Mouse (Mus musculus) kidney, adult 2 months (tissue): ENCODE measurements around the gene 5430419D17Rik. TPM values are rescaled to one million over a fixed set of nuclear protein-coding genes. Genes with fewer than 3 reads are reported as not detected.

Experiments used
- DNase-seq: peaks from one replicate; pipeline ENCODE4 v3.0.0; 2021
- H3K27ac ChIP-seq: fragments of 200-500 bp; 2 replicates; pipeline ENCODE4 v1.5.1; 2012; ENCODE audit warnings: low read depth, low read length, control low read depth, inconsistent platforms; ENCODE audit not compliant: insufficient read depth
- H3K27me3 ChIP-seq: fragments of 200-500 bp; replicated peaks from 2 replicates; pipeline ENCODE4 v1.6.1; 2012; ENCODE audit warnings: mild to moderate bottlenecking, moderate library complexity, low read length, inconsistent platforms; ENCODE audit not compliant: control insufficient read depth, insufficient read depth
- H3K36me3 ChIP-seq: fragments of 200-500 bp; 2 replicates; pipeline ENCODE4 v1.6.1; 2012; ENCODE audit warnings: mild to moderate bottlenecking, moderate library complexity, low read length, inconsistent platforms; ENCODE audit not compliant: control insufficient read depth, insufficient read depth
- H3K4me1 ChIP-seq: fragments of 200-500 bp; 2 replicates; pipeline ENCODE4 v1.6.1; 2011; ENCODE audit warnings: low read length; ENCODE audit not compliant: control insufficient read depth, insufficient read depth
- H3K4me3 ChIP-seq: fragments of 200-500 bp; 2 replicates; pipeline ENCODE4 v1.5.1; 2011; ENCODE audit warnings: mild to moderate bottlenecking, low read depth, low read length, control low read depth; ENCODE audit not compliant: insufficient read depth
- CTCF ChIP-seq: fragments of 200-500 bp; conservative IDR thresholded peaks from 2 replicates; pipeline ENCODE4 v1.5.1; 2011; ENCODE audit warnings: low read depth, mild to moderate bottlenecking, control low read depth, low read length, moderate library complexity, mixed read lengths; ENCODE audit not compliant: insufficient read depth, insufficient read length
- POLR2A ChIP-seq: fragments of 200-500 bp; IDR thresholded peaks from one replicate; pipeline ENCODE4 v1.6.1; 2011; ENCODE audit warnings: low read depth, low read length, control low read depth
- WGBS: fragments of 180-500 bp; shearing (Covaris S2); methylation state at CpG from one replicate; pipeline ENCODE4 v1.1.7; 2018; 5-methylcytosine and 5-hydroxymethylcytosine counted together
- polyA plus RNA-seq: library from polyadenylated mRNA; depleted of rRNA; stranded (reverse); fragments of >200 nt; gene quantifications from 2 replicates; pipeline ENCODE4 v1.2.3, GENCODE M21; 2012; rRNA removed

Gene 5430419D17Rik
- polyA plus RNA-seq, 1 experiment: not detected

GRCm38 (mm10) chr7:131333564-131333963 is 159.4 kb downstream of the 5430419D17Rik start, which contains the start of gene Fam24a:
TSS of gene Fam24a (plus strand) at chr7:131333864.
- Histone ChIP-seq H3K4me3 (no peak within 1 kb of the TSS), H3K36me3 (no peaks in the 10 kb centered on the region), H3K4me1 (no peaks in the 10 kb centered on the region), H3K27me3 (no peaks in the 10 kb centered on the region), H3K27ac (no peak within 1 kb of the TSS)
- TF ChIP-seq CTCF (no peak), POLR2A (no peak)
- no peak for DNase-seq
- 44% methylated on average over 1 of the region's 1 CpGs for WGBS

GRCm38 (mm10) chr7:131337502-131338068 is 163.4 kb downstream of the 5430419D17Rik start:
- H3K36me3 ChIP-seq: no peaks in the 10 kb centered on the region
- H3K27ac ChIP-seq: no peak overlapping the region
- 71% methylated on average over 8 of the region's 8 CpGs for WGBS
- H3K4me3 ChIP-seq: no peak overlapping the region
- DNase-seq: no peak
- TF ChIP-seq POLR2A: no peak
- no peak for TF ChIP-seq CTCF
- no peaks in the 10 kb centered on the region for H3K4me1 ChIP-seq
- H3K27me3 ChIP-seq: no peaks in the 10 kb centered on the region

GRCm38 (mm10) chr7:131345856-131346541 is 171.8 kb downstream of the 5430419D17Rik start:
- Histone ChIP-seq H3K4me3 (no peak overlapping the region), H3K36me3 (peaks cover 3% of the 10 kb centered on the region), H3K27me3 (no peaks in the 10 kb centered on the region), H3K27ac (no peak overlapping the region), H3K4me1 (no peaks in the 10 kb centered on the region)
- no peak for DNase-seq
- TF ChIP-seq POLR2A (no peak), CTCF (no peak)
- 70% methylated on average over 7 of the region's 7 CpGs for WGBS

Other genes starting within 250 kb of the 5430419D17Rik start
- gene Htra1, start 238.3 kb upstream of the 5430419D17Rik start, polyA plus RNA-seq: 97.0 and 98.2 TPM in 2 replicates
- 0.02 TPM in 1 of 2 replicates, not detected in the other for gene Dmbt1, start 142.3 kb upstream of the 5430419D17Rik start, polyA plus RNA-seq
- gene 4933402N03Rik, start 28.1 kb upstream of the 5430419D17Rik start, polyA plus RNA-seq: not detected in 2 replicates
- 0.06 TPM in 1 of 2 replicates, not detected in the other for gene Cuzd1, start 147.9 kb downstream of the 5430419D17Rik start, polyA plus RNA-seq
- not detected in 2 replicates for gene Fam24b, start 155.1 kb downstream of the 5430419D17Rik start, polyA plus RNA-seq
- not detected in 2 replicates for gene Fam24a, start 159.5 kb downstream of the 5430419D17Rik start, polyA plus RNA-seq
- gene 2310057M21Rik, start 188.4 kb downstream of the 5430419D17Rik start, polyA plus RNA-seq: 5.7 and 6.0 TPM in 2 replicates
- 40.9 and 45.9 TPM in 2 replicates for gene Pstk, start 196.7 kb downstream of the 5430419D17Rik start, polyA plus RNA-seq
- gene Ikzf5, start 236.1 kb downstream of the 5430419D17Rik start, polyA plus RNA-seq: 7.5 and 10.3 TPM in 2 replicates
- 23.2 and 30.9 TPM in 2 replicates for gene Acadsb, start 236.2 kb downstream of the 5430419D17Rik start, polyA plus RNA-seq